Mouse (Mus musculus) forebrain, embryonic 15.5 days (tissue): ENCODE data around the gene Traf4. TPM values are rescaled to one million over a fixed set of nuclear protein-coding genes. Genes with fewer than 3 reads are reported as not detected.
"Not testable (repeated sequence)": the region's sequence is repeated elsewhere in the genome, so short reads cannot be mapped to it uniquely, and the experiment has no call there.

Experiments used
- ATAC-seq: fragments of 200-750 bp; cut with Nextera tagmentation; replicated peaks from 2 replicates; pipeline ENCODE4 v1.8.0; 2017; ENCODE audit warnings: mild to moderate bottlenecking, moderate TSS enrichment, moderate library complexity
- H3K27ac ChIP-seq: fragments of 300-500 bp; sonication (generic); replicated peaks from 2 replicates; pipeline ENCODE4 v1.5.1; 2015; ENCODE audit warnings: mild to moderate bottlenecking, inconsistent platforms
- H3K27me3 ChIP-seq: fragments of 300-500 bp; sonication (generic); 2 replicates; pipeline ENCODE4 v1.6.1; 2015; ENCODE audit warnings: inconsistent platforms
- H3K36me3 ChIP-seq: fragments of 300-500 bp; sonication (generic); 2 replicates; pipeline ENCODE4 v1.6.1; 2015; ENCODE audit warnings: mild to moderate bottlenecking, inconsistent platforms
- H3K4me1 ChIP-seq: fragments of 300-500 bp; sonication (generic); 2 replicates; pipeline ENCODE4 v1.6.1; 2015; ENCODE audit warnings: inconsistent platforms
- H3K4me2 ChIP-seq: fragments of 300-500 bp; sonication (generic); replicated peaks from 2 replicates; pipeline ENCODE4 v1.6.1; 2015; ENCODE audit warnings: mild to moderate bottlenecking, inconsistent platforms
- H3K4me3 ChIP-seq: fragments of 300-500 bp; sonication (generic); 2 replicates; pipeline ENCODE4 v1.5.1; 2015; ENCODE audit warnings: mild to moderate bottlenecking, inconsistent platforms
- H3K9ac ChIP-seq: fragments of 300-500 bp; sonication (generic); replicated peaks from 2 replicates; pipeline ENCODE4 v1.6.1; 2015; ENCODE audit warnings: mild to moderate bottlenecking, inconsistent platforms
- H3K9me3 ChIP-seq: fragments of 300-500 bp; sonication (generic); 2 replicates; pipeline ENCODE4 v1.6.1; 2016; ENCODE audit warnings: inconsistent platforms
- WGBS: fragments of 180-500 bp; shearing (Covaris S2); methylation state at CpG from one replicate; pipeline ENCODE4 v1.1.7; 2015; ENCODE audit warnings: mixed read lengths; 5-methylcytosine and 5-hydroxymethylcytosine counted together
- polyA plus RNA-seq: library from polyadenylated mRNA; unstranded; fragments of >200 nt; fragmentation: Nextera tagmentation; extraction: Ambion mirVana; gene quantifications from 2 replicates; pipeline ENCODE4 v1.2.1, GENCODE M21; 2015

Gene Traf4
- polyA plus RNA-seq, 1 experiment from 2014 or later = 121 TPM

DNA sequence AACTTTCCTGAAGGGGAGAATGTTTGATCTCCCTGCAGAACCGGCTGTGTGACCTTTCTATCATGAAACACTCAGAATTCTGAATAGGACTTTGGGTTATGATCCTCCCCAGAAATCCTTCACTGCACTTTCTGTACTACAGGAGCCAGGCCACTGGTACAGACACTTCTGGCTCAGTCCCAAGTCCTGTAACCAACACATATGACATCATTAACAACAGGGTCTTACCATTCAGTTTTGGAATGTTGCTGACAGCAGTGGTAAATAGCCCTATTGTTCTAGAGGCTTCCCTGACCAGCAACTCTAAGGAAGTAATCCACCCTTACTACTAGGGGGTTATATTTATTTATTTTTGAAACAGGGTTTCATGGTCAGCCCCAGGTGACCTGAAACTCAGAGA, 27.7 kb upstream of the Traf4 start, which contains the start of gene Proca1:
Gene Proca1 (plus strand): TSS at position 280 of the 400 bp plus-strand sequence.
- Histone ChIP-seq H3K9ac (no peak within 1 kb of the TSS), H3K27ac (no peak within 1 kb of the TSS), H3K9me3 (no peaks in the 10 kb centered on the region), H3K36me3 (peaks cover 24% of the 10 kb centered on the region), H3K4me2 (0 out of 2 replicates have a peak within 1 kb of the TSS, but pooled peaks have one; percentile 34), H3K27me3 (no peaks in the 10 kb centered on the region), H3K4me1 (peaks cover 21% of the 10 kb centered on the region), H3K4me3 (peak within 1 kb of the TSS; percentile 30; the same call in 1 of the 2 replicates)
- WGBS = 72% methylated on average over 1 of the region's 1 CpGs
- no peak for ATAC-seq

DNA sequence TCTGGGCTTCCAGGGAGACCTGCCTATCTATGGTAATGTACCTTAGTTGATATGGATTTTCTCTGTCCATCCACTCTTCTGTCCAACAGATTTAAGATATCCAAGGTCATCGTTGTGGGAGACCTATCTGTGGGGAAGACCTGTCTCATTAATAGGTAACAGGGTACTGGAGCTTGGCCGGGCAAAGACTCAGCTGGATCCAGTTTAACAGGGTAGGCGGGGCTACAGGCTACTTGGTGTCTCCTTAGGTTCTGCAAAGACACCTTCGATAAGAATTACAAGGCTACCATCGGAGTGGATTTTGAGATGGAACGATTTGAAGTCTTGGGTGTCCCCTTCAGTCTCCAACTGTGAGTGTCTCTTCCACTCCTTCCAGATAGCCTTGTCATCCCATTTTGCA, 24.7 kb upstream of the Traf4 start:
- no peak for ATAC-seq
- WGBS = 72% methylated on average over 6 of the region's 6 CpGs
- H3K4me1 ChIP-seq = peaks cover 26% of the 10 kb centered on the region
- H3K4me3 ChIP-seq = peak overlapping the region; percentile 80
- peak overlapping the region; percentile 80; the same call in 1 of the 2 replicates for H3K9ac ChIP-seq
- H3K9me3 ChIP-seq = no peaks in the 10 kb centered on the region
- H3K27me3 ChIP-seq = no peaks in the 10 kb centered on the region
- H3K27ac ChIP-seq = peak overlapping the region; percentile 98
- peaks cover 24% of the 10 kb centered on the region for H3K36me3 ChIP-seq
- peak overlapping the region; percentile 56 for H3K4me2 ChIP-seq

DNA sequence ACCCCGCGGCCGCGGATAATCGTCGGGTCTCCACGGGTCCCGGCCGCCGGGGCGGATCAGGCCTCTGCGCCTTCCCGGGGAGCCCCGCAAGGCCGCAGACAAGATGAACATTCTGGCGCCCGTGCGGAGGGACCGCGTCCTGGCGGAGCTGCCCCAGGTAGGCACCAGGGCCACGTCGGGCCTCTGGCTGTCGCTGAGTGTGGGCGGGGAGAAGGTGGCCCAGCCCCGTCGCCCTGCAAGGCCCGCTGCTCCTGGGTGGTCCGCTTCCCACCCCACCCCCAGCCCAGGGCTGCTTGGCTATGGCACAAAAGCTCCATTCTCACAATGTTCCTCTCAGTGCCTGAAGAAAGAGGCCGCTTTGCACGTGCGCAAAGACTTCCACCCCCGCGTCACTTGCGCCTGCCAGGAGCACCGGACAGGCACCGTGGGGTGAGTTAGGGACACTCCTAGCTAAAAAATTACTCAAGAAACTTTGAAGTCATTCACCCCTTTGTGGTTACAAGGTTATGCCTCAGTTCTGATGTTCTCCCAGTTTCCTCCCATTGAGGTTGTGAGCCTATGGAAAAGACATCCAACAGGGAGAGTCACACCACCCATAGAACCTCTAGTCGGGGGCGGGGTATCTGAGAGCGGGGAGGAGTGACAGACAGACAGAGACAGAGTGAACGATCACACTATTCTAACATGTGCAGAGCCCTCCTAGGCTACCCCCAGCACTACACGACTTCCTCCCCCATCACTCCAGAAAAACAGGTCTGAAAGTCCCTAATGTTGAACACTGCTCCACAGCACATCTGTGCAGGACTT, 24.0 kb upstream of the Traf4 start:
- under 1% methylated on average over 42 of the region's 42 CpGs for WGBS
- peak overlapping the region; percentile 56 for H3K4me2 ChIP-seq

DNA sequence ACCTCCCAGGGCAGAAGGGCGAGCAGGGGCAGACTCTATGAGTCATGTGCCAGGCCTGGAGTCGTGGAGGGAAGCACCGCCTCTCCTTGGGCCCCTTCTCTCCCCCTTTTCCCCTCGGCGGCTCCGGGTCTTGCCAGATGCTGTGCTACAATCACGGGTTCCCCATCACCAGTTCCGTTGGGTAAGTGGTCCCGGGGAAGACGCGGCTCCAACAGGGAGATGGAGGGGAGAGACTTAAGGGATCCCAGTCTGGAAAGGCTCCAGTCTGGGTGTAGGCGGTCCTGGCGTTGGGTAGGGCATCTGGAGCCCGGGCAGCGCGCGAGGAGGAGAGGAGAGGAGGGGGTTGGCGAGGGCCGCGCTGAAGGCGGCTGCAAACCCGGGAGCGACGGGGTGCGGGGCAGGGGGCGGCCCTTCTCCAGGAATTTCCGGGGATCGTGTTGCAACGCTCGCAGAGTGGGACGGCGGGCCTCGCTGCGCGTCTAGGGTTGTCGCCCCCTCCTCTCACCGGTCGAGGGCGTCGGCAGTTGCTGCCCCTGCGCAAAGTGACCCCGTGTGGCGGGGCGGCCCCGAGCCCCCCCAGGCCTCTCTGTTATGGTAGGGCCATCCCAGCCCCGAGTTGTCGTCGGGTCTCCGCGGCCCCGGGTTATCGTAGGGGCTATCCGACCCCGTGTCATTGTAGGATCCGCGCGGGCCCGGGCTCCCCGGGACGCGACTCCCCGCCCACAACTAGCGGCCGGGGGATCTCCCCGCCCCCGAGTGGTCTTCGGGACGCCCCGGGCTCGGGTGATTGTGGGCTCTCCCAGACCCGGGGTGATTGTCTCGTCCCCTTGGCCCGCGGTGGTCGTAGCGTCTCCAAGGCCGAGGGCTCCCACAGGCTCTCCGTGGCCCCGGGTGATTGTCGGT, 23.2 kb upstream of the Traf4 start, which contains the start of gene Rab34:
Gene Rab34 (plus strand): TSS at position 100 of the 903 bp plus-strand sequence.
- peak within 1 kb of the TSS; percentile 56 for H3K4me2 ChIP-seq
- H3K36me3 ChIP-seq = peaks cover 23% of the 10 kb centered on the region
- under 1% methylated on average over 75 of the region's 80 CpGs for WGBS
- peak within 1 kb of the TSS; percentile 80 for H3K4me3 ChIP-seq
- H3K9ac ChIP-seq = peak within 1 kb of the TSS; percentile 80
- H3K4me1 ChIP-seq = peaks cover 26% of the 10 kb centered on the region
- peak within 1 kb of the TSS; percentile 98 for H3K27ac ChIP-seq
- H3K27me3 ChIP-seq = no peaks in the 10 kb centered on the region
- no peaks in the 10 kb centered on the region for H3K9me3 ChIP-seq
- ATAC-seq = peak; percentile 76

More for the DNA sequence above, 24.0 kb upstream of the Traf4 start:
- ATAC-seq = peak; percentile 76
- Histone ChIP-seq H3K4me3 (peak overlapping the region; percentile 80), H3K4me1 (peaks cover 20% of the 10 kb centered on the region), H3K36me3 (peaks cover 24% of the 10 kb centered on the region), H3K27me3 (no peaks in the 10 kb centered on the region), H3K9me3 (no peaks in the 10 kb centered on the region), H3K9ac (peak overlapping the region; percentile 80), H3K27ac (peak overlapping the region; percentile 98)

DNA sequence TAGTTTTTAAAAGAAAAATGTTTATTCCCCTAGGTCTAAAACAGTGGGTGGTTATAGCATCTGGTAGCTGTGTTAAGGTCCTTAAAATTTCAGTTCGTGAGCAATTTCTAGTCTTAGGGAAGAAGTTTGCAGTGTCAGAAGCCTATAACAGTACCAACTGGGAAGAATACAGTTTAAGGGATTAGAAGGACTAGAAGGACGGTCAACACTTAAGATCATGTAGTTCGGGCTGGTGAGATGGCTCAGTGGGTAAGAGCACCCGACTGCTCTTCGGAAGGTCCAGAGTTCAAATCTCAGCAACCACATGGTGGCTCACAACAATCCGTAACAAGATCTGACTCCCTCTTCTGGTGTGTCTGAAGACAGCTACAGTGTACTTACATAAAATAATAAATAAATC, 19.3 kb upstream of the Traf4 start:
- 95% methylated on average over 6 of the region's 6 CpGs for WGBS
- Histone ChIP-seq H3K4me1 (peaks cover 41% of the 10 kb centered on the region), H3K36me3 (peaks cover 25% of the 10 kb centered on the region)
- H3K9ac ChIP-seq, H3K4me3 ChIP-seq, H3K27ac ChIP-seq, H3K9me3 ChIP-seq, H3K4me2 ChIP-seq, H3K27me3 ChIP-seq, ATAC-seq: not testable (repeated sequence)

DNA sequence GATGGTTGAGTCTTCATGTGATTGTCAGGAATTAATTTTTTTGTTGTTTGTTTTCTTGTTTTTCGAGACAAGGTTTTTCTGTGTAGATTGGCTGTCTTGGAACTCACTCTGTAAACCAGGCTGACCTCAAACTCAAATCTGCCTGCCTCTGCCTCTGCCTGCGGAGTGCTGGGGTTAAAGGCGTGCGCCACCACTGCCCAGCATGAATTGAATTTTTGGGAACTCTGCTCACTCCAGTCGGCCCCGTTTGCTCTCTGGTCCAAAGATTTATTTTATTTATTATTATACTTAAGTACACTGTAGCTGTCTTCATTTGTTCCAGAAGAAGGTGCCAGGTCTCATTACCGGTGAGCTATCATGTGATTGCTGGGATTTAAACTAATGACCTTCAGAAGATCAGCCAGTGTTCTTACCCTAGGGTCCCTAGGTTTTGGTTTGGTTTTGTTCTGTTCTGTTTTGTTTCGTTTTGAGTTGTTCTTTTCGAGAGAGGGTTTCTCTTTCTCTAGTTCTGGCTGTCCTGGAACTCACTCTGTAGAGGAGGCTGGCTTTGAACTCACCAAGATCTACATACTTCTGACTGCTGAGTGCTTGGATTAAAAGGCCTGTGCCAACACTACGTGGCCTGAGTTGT, 18.6 kb upstream of the Traf4 start:
- Histone ChIP-seq H3K4me2 (peak overlapping the region; percentile 42), H3K4me3 (peak overlapping the region; percentile 90), H3K27me3 (no peaks in the 10 kb centered on the region), H3K27ac (peak overlapping the region; percentile 96), H3K36me3 (peaks cover 30% of the 10 kb centered on the region), H3K4me1 (peaks cover 44% of the 10 kb centered on the region), H3K9me3 (no peaks in the 10 kb centered on the region), H3K9ac (peak overlapping the region; percentile 37)
- 56% methylated on average over 10 of the region's 10 CpGs for WGBS
- peak; percentile 5; the same call in 1 of the 2 replicates for ATAC-seq

DNA sequence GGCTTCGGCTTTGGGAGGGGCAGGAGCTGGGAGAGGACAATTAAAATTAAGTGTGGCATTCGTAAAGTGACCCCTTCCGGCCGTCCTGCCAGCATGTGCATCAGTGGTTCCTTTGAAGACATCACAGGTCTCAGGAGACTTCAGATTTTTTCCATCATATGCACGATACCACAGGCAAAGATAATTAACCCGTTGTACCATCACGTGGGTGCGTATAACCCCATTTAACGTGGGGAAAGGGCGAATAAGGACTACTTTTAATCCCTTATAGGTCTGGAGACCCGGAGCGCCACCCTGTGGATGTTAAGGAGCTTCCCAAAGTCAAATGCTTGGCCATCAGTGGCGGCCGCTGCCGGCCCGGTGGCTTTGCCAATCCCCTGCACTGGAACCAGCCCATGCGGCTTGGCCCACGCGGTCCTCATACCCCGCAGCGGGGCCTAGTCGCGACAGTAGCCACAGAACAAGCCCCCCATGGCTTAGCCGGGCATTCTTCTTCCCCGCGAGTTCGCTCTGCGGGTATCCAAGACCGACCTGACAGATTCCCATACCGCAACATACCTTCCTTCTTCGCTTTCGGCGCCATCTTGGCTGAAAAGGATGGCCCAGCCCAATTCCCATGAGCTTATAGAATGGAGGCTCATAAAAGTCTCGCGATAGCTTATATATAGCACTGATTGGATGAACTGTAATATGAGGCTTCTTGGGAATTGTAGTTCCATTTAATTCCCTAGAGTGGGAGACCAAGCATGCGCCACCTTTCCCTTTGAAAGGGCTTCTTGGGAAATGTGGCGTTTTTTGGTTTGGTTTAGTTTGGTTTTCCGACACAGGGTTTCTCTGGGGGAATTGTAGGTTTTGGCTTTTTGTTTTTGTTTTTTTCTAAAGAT, 17.8 kb upstream of the Traf4 start, which contains the start of gene Rpl23a:
Gene Rpl23a (minus strand): TSS at position 624 of the 884 bp plus-strand sequence.
- peak; percentile 95 for ATAC-seq
- no peaks in the 10 kb centered on the region for H3K27me3 ChIP-seq
- H3K4me1 ChIP-seq = peaks cover 51% of the 10 kb centered on the region
- peaks cover 30% of the 10 kb centered on the region for H3K36me3 ChIP-seq
- peak within 1 kb of the TSS; percentile 95 for H3K9ac ChIP-seq
- under 1% methylated on average over 38 of the region's 38 CpGs for WGBS
- H3K4me3 ChIP-seq = peak within 1 kb of the TSS; percentile 90
- peak within 1 kb of the TSS; percentile 53 for H3K4me2 ChIP-seq
- peak within 1 kb of the TSS; percentile 96 for H3K27ac ChIP-seq
- H3K9me3 ChIP-seq = no peaks in the 10 kb centered on the region

DNA sequence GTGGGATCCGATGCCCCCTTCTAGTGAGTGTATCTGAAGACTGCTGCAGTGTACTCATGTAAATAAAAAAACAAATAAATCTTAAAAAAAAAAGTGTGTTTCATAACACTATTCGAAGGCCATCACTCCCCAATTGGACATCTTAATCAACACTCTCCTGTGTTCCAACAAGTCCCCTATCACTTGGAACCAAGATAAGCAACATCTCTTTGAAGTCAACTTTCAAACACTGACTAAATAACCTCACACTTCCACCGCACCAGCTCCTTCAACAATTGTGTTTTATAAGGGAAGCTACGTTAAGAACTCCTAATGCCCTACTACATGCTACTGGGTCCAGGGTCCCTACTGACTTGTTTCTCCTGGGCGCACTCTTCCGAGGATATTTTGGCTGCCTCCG, 17.1 kb upstream of the Traf4 start:
- H3K9me3 ChIP-seq = no peaks in the 10 kb centered on the region
- H3K4me1 ChIP-seq = peaks cover 52% of the 10 kb centered on the region
- H3K4me3 ChIP-seq = peak overlapping the region; percentile 90
- peaks cover 30% of the 10 kb centered on the region for H3K36me3 ChIP-seq
- no peak for ATAC-seq
- H3K27ac ChIP-seq = peak overlapping the region; percentile 96; the same call in 1 of the 2 replicates
- H3K9ac ChIP-seq = peak overlapping the region; percentile 95
- WGBS = 9% methylated on average over 7 of the region's 7 CpGs
- H3K27me3 ChIP-seq = no peaks in the 10 kb centered on the region
- peak overlapping the region; percentile 53 for H3K4me2 ChIP-seq

DNA sequence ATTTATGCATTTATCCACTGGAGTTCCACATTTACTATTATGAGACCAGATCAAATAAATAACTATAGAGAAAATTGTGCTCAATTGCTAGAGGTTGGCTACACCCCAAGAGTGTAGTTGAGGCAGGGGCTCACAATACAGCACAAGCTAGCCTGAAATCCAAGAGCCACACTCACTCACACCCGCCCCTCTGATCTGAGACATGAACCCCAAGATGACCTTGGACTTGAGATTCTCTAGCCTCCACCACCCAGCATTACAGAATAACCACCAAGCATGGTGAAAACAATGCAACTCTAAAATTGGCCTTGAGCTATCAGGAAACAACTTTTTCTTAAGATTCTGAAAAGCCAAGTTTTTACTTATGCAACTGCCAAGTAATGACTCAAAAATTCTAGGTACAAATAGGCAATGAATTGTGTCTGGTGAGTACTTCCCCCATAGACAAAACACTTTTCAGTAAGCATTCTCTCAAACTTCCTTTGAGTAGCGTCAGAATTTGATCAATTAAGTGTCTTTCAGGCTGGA, 16.5 kb upstream of the Traf4 start:
- H3K27ac ChIP-seq = no peak overlapping the region
- peaks cover 57% of the 10 kb centered on the region for H3K4me1 ChIP-seq
- peak overlapping the region; percentile 53 for H3K4me2 ChIP-seq
- peaks cover 30% of the 10 kb centered on the region for H3K36me3 ChIP-seq
- H3K4me3 ChIP-seq = peak overlapping the region; percentile 90
- H3K9me3 ChIP-seq = no peaks in the 10 kb centered on the region
- peak overlapping the region; percentile 95 for H3K9ac ChIP-seq
- H3K27me3 ChIP-seq = no peaks in the 10 kb centered on the region
- ATAC-seq = no peak
- WGBS = 55% methylated on average over 2 of the region's 2 CpGs

DNA sequence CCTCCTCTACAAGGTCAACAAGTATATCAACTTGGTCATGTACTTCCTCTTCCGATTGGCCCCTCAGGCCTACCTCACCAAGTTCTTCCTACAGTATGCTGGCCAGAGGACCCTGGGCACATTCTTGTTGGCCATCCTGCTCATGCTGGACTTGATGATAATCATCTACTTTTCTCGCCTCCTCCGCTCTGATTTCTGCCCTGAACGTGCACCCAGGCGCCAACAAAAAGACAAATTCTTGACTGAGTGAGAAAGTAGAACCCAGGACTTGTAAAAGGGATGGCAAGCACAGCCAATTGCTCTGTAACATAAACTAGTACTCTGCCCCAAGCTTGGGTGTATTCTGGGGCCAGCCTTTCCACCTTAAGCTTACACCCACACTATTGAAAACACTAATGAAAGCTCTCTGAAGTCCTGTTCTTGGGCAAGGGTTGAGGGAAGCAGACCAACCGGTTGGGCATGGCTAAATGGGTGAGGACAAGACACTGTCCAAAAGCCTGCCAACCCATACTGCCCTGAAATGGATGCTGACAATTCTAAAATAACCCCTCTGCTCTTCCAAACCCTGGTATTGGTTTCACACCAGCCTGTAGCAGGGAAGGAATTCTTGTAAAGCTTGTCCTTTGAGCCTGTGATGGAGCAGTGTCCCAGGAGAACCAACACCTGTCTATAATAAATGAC, 14.8 kb upstream of the Traf4 start:
- no peak for ATAC-seq
- Histone ChIP-seq H3K9me3 (no peaks in the 10 kb centered on the region), H3K4me3 (no peak overlapping the region), H3K9ac (no peak overlapping the region), H3K27ac (no peak overlapping the region), H3K27me3 (no peaks in the 10 kb centered on the region), H3K4me2 (no peak overlapping the region), H3K4me1 (peaks cover 66% of the 10 kb centered on the region), H3K36me3 (peaks cover 30% of the 10 kb centered on the region)
- WGBS = 77% methylated on average over 6 of the region's 6 CpGs
